Mouse (Mus musculus) G1E (cell line): ENCODE results near the gene Erc2.

Source experiments
- CTCF ChIP-seq: IDR thresholded peaks from 2 replicates; pipeline ENCODE4 v1.5.1; 2012; ENCODE audit warnings: low read depth, low read length, inconsistent platforms, mixed read lengths
- GATA1 ChIP-seq: IDR thresholded peaks from 2 replicates; pipeline ENCODE4 v1.6.1; 2012; ENCODE audit warnings: borderline replicate concordance, low read length, inconsistent platforms, mixed read lengths
- GATA2 ChIP-seq: IDR thresholded peaks from 2 replicates; pipeline ENCODE4 v1.6.1; 2012; ENCODE audit warnings: low read depth, low read length, inconsistent platforms, borderline replicate concordance
- POLR2AphosphoS5 ChIP-seq: IDR thresholded peaks from 2 replicates; pipeline ENCODE4 v1.6.1; 2012; ENCODE audit warnings: low read depth, low read length, inconsistent platforms; ENCODE audit not compliant: insufficient replicate concordance
- TAL1 ChIP-seq: conservative IDR thresholded peaks from 2 replicates; pipeline ENCODE4 v1.6.1; 2012; ENCODE audit warnings: low read depth, low read length, inconsistent platforms, mixed read lengths

DNA sequence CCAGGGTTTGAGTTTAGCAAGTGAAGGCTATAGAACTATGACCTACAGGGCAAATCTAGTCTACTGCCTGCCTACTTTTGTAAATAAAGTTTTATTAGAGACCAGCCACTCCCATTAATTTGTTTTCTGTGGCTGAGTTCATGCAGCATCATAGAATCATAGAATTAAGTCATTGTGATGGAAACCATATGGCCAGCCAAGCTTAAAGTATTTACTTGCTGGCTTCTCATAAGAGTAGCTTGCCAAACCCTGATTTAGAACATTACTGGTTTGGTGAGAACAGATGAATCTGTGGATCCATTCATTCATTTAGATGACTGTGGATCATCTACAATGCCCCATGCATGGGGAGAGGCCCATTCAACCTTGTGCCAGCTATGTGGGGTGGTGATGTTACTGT is 733.8 kb downstream of the Erc2 start:
- TF ChIP-seq CTCF = no peak
- TF ChIP-seq GATA1 = no peak
- no peak for TF ChIP-seq TAL1
- no peak for TF ChIP-seq POLR2AphosphoS5
- no peak for TF ChIP-seq GATA2
